Mouse (Mus musculus) embryonic facial prominence, embryonic 14.5 days (tissue): ENCODE measurements at regions not wholly inside any gene's neighbourhood (a gene's known extent, or its start where the extent isn't known, plus 50 kb on each side); places are given as distances from the start of the nearest gene placed in this dataset.

ENCODE experiments used
- ATAC-seq: fragments of 200-750 bp; cut with Nextera tagmentation; 2 replicates; pipeline ENCODE4 v1.8.0; 2017; ENCODE audit warnings: low read depth, moderate number of reproducible peaks, moderate TSS enrichment
- DNase-seq: peaks from one replicate; pipeline ENCODE4 v3.0.0-alpha.2; 2015; ENCODE audit warnings: low spot score
- H3K27ac ChIP-seq: fragments of 300-500 bp; sonication (generic); replicated peaks from 2 replicates; pipeline ENCODE4 v1.5.1; 2014; ENCODE audit warnings: low read depth, mild to moderate bottlenecking, low read length, moderate library complexity
- H3K27me3 ChIP-seq: fragments of 300-500 bp; sonication (generic); replicated peaks from 2 replicates; pipeline ENCODE4 v1.6.1; 2014; ENCODE audit warnings: low read length; ENCODE audit not compliant: control insufficient read depth, insufficient read depth
- H3K36me3 ChIP-seq: fragments of 300-500 bp; sonication (generic); 2 replicates; pipeline ENCODE4 v1.6.1; 2014; ENCODE audit warnings: low read length, mixed read lengths; ENCODE audit not compliant: control insufficient read depth, insufficient read depth
- H3K4me1 ChIP-seq: fragments of 300-500 bp; sonication (generic); 2 replicates; pipeline ENCODE4 v1.6.1; 2014; ENCODE audit warnings: antibody characterized with exemption, low read length; ENCODE audit not compliant: control insufficient read depth, insufficient read depth
- H3K4me2 ChIP-seq: fragments of 300-500 bp; sonication (generic); 2 replicates; pipeline ENCODE4 v1.6.1; 2014; ENCODE audit warnings: low read depth, mild to moderate bottlenecking, low read length, moderate library complexity, mixed read lengths
- H3K4me3 ChIP-seq: fragments of 300-500 bp; sonication (generic); 2 replicates; pipeline ENCODE4 v1.5.1; 2014; ENCODE audit warnings: low read depth, mild to moderate bottlenecking, low read length
- H3K9ac ChIP-seq: fragments of 300-500 bp; sonication (generic); 2 replicates; pipeline ENCODE4 v1.6.1; 2014; ENCODE audit warnings: low read depth, mild to moderate bottlenecking, low read length, moderate library complexity, mixed read lengths
- H3K9me3 ChIP-seq: fragments of 300-500 bp; sonication (generic); 2 replicates; pipeline ENCODE4 v1.6.1; 2016; ENCODE audit warnings: low read length; ENCODE audit not compliant: control insufficient read depth
- WGBS: fragments of 180-500 bp; shearing (Covaris S2); extraction: QIAGEN DNeasy Blood & Tissue Kit; methylation state at CpG from one replicate; pipeline ENCODE4 v1.1.7; 2014; 5-methylcytosine and 5-hydroxymethylcytosine counted together

- Histone ChIP-seq H3K27ac (no peak overlapping the region), H3K4me2 (no peak overlapping the region), H3K9me3 (no peaks in the 10 kb centered on the region), H3K27me3 (no peaks in the 10 kb centered on the region), H3K4me3 (no peak overlapping the region), H3K36me3 (no peaks in the 10 kb centered on the region), H3K4me1 (no peaks in the 10 kb centered on the region), H3K9ac (no peak overlapping the region)
- DNase-seq (no peak), ATAC-seq (no peak)
- WGBS, result 74% methylated on average over 3 of the region's 3 CpGs
Observed at GRCm38 (mm10) chr3:17201773-17202172, 746.4 kb upstream of the Cypt12 start.

DNA sequence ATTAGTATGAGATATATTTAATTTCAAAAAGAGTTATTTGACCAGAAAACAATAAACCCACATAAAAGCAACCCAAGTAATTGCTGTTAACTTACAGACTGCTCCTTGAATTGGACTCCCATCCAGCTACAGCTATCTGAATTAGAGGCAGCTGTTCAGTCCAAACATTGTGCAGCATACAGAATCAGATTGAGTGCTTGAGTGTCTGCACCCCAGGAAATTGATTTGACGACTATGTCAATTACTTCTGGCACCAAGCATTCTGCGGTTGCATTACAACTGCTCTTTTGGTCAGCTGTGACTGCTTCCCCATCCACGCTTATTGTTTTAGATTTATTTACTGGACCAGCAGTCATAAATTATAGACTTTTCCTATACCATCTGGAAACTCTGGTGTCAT is 734.2 kb upstream of the Cypt12 start:
- DNase-seq (peak; percentile 7), ATAC-seq (no peak)
- Histone ChIP-seq H3K27me3 (no peaks in the 10 kb centered on the region), H3K36me3 (no peaks in the 10 kb centered on the region), H3K4me3 (no peak overlapping the region), H3K4me1 (no peaks in the 10 kb centered on the region), H3K9ac (no peak overlapping the region), H3K27ac (no peak overlapping the region), H3K9me3 (no peaks in the 10 kb centered on the region), H3K4me2 (no peak overlapping the region)
- WGBS, result 59% methylated on average over 3 of the region's 3 CpGs

DNA sequence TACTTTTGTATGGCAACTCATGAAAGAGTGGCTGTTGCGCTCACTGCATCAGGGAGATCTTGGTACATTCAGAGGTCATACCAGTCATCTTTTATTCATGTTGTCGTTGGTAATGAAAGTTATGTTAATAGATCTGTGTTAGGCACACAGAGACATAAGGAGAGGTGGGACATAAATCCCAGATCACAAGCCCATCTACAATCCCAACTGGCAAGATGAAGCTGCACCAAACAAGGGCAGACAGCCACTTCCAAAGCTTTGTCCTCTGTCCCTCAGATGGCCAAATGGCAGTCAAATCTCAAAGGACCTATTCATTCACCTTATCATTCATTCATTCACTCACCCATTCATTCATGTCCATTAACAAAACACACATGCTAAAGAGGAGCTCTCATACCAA is 731.4 kb upstream of the Cypt12 start:
- DNase-seq (no peak), ATAC-seq (no peak)
- no peaks in the 10 kb centered on the region for H3K9me3 ChIP-seq
- H3K9ac ChIP-seq, result no peak overlapping the region
- H3K4me2 ChIP-seq, result no peak overlapping the region
- H3K4me3 ChIP-seq, result no peak overlapping the region
- no peaks in the 10 kb centered on the region for H3K36me3 ChIP-seq
- H3K27me3 ChIP-seq, result no peaks in the 10 kb centered on the region
- no peaks in the 10 kb centered on the region for H3K4me1 ChIP-seq
- no peak overlapping the region for H3K27ac ChIP-seq
- WGBS, result 78% methylated on average over 2 of the region's 2 CpGs

GRCm38 (mm10) chr3:17238407-17238806 is 709.8 kb upstream of the Cypt12 start:
- Histone ChIP-seq H3K27ac (no peak overlapping the region), H3K27me3 (no peaks in the 10 kb centered on the region), H3K4me3 (no peak overlapping the region), H3K4me1 (no peaks in the 10 kb centered on the region), H3K9ac (no peak overlapping the region), H3K9me3 (no peaks in the 10 kb centered on the region), H3K36me3 (no peaks in the 10 kb centered on the region), H3K4me2 (no peak overlapping the region)
- WGBS, result 17% methylated on average over 1 of the region's 1 CpGs
- ATAC-seq, result no peak
- no peak for DNase-seq

DNA sequence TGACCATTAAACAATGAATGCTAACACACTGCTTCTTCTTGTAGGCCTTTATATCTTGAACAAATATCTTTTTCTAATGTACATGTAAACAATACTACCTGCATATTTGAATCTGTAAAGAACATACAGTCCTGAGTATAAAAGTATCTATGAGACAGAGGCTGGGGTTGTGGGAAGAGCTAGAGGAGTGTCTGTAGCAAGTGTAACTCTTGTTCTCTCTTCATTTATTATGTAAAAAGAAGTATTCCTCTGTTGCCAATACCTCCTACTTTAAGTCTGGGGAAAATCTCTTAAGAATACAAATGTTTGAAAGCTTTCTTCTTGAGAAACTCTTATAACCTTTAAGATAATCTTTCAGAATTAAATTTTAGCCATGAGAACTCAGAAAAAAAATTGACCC is 689.8 kb upstream of the Cypt12 start:
- Histone ChIP-seq H3K27ac (no peak overlapping the region), H3K4me2 (no peak overlapping the region), H3K9ac (no peak overlapping the region), H3K9me3 (no peaks in the 10 kb centered on the region), H3K4me3 (no peak overlapping the region), H3K36me3 (no peaks in the 10 kb centered on the region), H3K27me3 (no peaks in the 10 kb centered on the region), H3K4me1 (no peaks in the 10 kb centered on the region)
- no peak for ATAC-seq
- DNase-seq, result no peak

DNA sequence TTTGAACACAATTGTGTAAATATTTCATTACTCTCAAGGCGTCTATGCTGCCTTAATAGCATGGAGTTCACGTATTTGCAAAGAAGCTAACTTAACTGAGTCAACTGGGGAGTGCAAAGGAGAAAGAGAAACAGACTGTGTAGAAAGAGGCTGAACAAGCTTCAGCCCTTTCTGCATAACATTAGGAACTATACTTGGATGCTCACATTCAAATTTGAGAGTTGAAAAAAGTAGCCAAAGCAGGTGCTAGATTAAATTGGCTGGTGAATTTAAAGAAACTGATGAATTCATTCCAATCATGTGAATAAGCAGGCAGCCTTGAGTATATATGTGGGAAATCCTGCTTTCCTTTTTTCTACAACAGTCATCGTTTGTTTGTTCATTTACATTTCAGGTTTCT is 689.1 kb upstream of the Cypt12 start:
- Histone ChIP-seq H3K4me2 (no peak overlapping the region), H3K9ac (no peak overlapping the region), H3K27ac (no peak overlapping the region), H3K36me3 (no peaks in the 10 kb centered on the region), H3K9me3 (no peaks in the 10 kb centered on the region), H3K4me1 (no peaks in the 10 kb centered on the region), H3K27me3 (no peaks in the 10 kb centered on the region), H3K4me3 (no peak overlapping the region)
- WGBS, result 82% methylated on average over 3 of the region's 3 CpGs
- no peak for ATAC-seq
- no peak for DNase-seq

- no peaks in the 10 kb centered on the region for H3K4me1 ChIP-seq
- no peak overlapping the region for H3K4me3 ChIP-seq
- no peak overlapping the region for H3K9ac ChIP-seq
- ATAC-seq (no peak), DNase-seq (peak; percentile 2)
- H3K27ac ChIP-seq, result no peak overlapping the region
- no peaks in the 10 kb centered on the region for H3K27me3 ChIP-seq
- no peaks in the 10 kb centered on the region for H3K9me3 ChIP-seq
- no peaks in the 10 kb centered on the region for H3K36me3 ChIP-seq
- 71% methylated on average over 6 of the region's 6 CpGs for WGBS
- no peak overlapping the region for H3K4me2 ChIP-seq
Observed at GRCm38 (mm10) chr3:17281231-17281630, 667.0 kb upstream of the Cypt12 start.

GRCm38 (mm10) chr3:17282881-17283280 is 665.3 kb upstream of the Cypt12 start:
- Histone ChIP-seq H3K27me3 (no peaks in the 10 kb centered on the region), H3K4me1 (no peaks in the 10 kb centered on the region), H3K9ac (no peak overlapping the region), H3K36me3 (no peaks in the 10 kb centered on the region), H3K4me3 (no peak overlapping the region), H3K27ac (no peak overlapping the region), H3K4me2 (no peak overlapping the region), H3K9me3 (no peaks in the 10 kb centered on the region)
- 83% methylated on average over 3 of the region's 3 CpGs for WGBS
- no peak for ATAC-seq
- DNase-seq, result no peak

DNA sequence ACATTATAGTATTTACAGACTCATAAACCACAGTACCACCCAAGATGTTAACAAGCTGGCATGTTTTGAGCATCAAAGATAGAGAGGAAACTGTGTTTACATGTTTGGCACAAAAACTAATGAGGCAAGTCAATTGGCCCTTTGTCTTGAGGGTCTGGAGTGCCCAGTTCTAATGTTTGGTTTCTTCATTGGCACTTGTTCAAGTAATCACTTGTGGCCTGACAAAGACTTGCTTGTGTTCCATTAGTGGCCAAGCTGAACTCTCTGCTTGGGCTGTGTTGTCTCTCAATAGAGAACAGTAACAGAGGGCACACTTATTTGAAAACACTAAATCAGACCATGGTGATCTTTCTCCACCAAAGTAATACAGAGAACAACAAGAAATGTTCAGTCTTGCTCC is 630.7 kb upstream of the Cypt12 start:
- Histone ChIP-seq H3K27ac (no peak overlapping the region), H3K4me1 (no peaks in the 10 kb centered on the region), H3K9me3 (no peaks in the 10 kb centered on the region), H3K4me2 (no peak overlapping the region), H3K9ac (no peak overlapping the region), H3K27me3 (no peaks in the 10 kb centered on the region), H3K4me3 (no peak overlapping the region), H3K36me3 (no peaks in the 10 kb centered on the region)
- no peak for ATAC-seq
- DNase-seq, result no peak
